Mouse (Mus musculus) CH12.LX (cell line): ENCODE data around the gene Aspn. TPM values are rescaled to one million over a fixed set of nuclear protein-coding genes. Genes with fewer than 3 reads are reported as not detected.

Source experiments
- DNase-seq: peaks from one replicate; pipeline ENCODE4 v3.0.0-alpha.2; 2013; ENCODE audit errors: extremely low read depth
- H3K27ac ChIP-seq: 2 replicates; pipeline ENCODE4 v1.5.1; 2012; ENCODE audit warnings: low read depth, mild to moderate bottlenecking, control low read depth, moderate library complexity; ENCODE audit not compliant: insufficient read depth
- H3K27me3 ChIP-seq: replicated peaks from 2 replicates; pipeline ENCODE3; 2012; ENCODE audit warnings: inconsistent platforms
- H3K36me3 ChIP-seq, 2 experiments: replicated peaks in 1 of 2; 2 replicates each; pipeline versions ENCODE3 to v1.6.1; 2012; ENCODE audit warnings: inconsistent platforms in 1 of 2, low read length in 1 of 2, mild to moderate bottlenecking in 1 of 2, mixed read lengths in 1 of 2, moderate library complexity in 1 of 2; ENCODE audit not compliant: control insufficient read depth in 1 of 2, insufficient read depth in 1 of 2
- H3K4me1 ChIP-seq, 2 experiments: 2 replicates each; pipeline ENCODE4 v1.6.1; 2012; ENCODE audit warnings: inconsistent platforms in 1 of 2, moderate library complexity in 1 of 2; ENCODE audit not compliant: insufficient read depth in 2 of 2, control insufficient read depth in 1 of 2
- H3K4me2 ChIP-seq: 2 replicates; pipeline ENCODE4 v1.6.1; 2012; ENCODE audit warnings: low read depth, mild to moderate bottlenecking, control low read depth; ENCODE audit not compliant: poor library complexity, insufficient read depth, severe bottlenecking
- H3K4me3 ChIP-seq, 3 experiments: fragments of 150-350 bp in 1 of 3; sonication (generic) in 1 of 3; replicated peaks in 1 of 3; 2 replicates each; pipeline versions ENCODE3 to v1.5.1; 2011 to 2012; ENCODE audit warnings: low read depth in 2 of 3, low read length in 2 of 3, mild to moderate bottlenecking in 2 of 3, moderate library complexity in 2 of 3, control low read depth in 1 of 3, improper control_type of control experiment in 1 of 3, inconsistent platforms in 1 of 3, mixed read lengths in 1 of 3; ENCODE audit not compliant: poor library complexity in 1 of 3
- H3K79me2 ChIP-seq: replicated peaks from 2 replicates; pipeline ENCODE4 v1.6.1; 2012; ENCODE audit warnings: mild to moderate bottlenecking, moderate library complexity; ENCODE audit not compliant: control insufficient read depth, poor library complexity, insufficient read depth, severe bottlenecking; ENCODE audit errors: extremely low read depth
- H3K9ac ChIP-seq: 2 replicates; pipeline ENCODE4 v1.6.1; 2012; ENCODE audit warnings: low read depth, mild to moderate bottlenecking, control low read depth, moderate library complexity; ENCODE audit not compliant: insufficient read depth
- H3K9me3 ChIP-seq: replicated peaks from 2 replicates; pipeline ENCODE3; 2012; ENCODE audit warnings: low read length, inconsistent platforms, mixed read lengths
- BHLHE40 ChIP-seq: IDR thresholded peaks from 2 replicates; pipeline ENCODE4 v1.6.1; 2011; ENCODE audit warnings: mild to moderate bottlenecking, low read depth, low read length, improper control_type of control experiment
- CHD1 ChIP-seq: IDR thresholded peaks from 2 replicates; pipeline ENCODE4 v1.6.1; 2012; ENCODE audit warnings: low read depth, low read length, improper control_type of control experiment, inconsistent platforms
- CHD2 ChIP-seq: IDR thresholded peaks from 2 replicates; pipeline ENCODE4 v1.6.1; 2011; ENCODE audit warnings: low read length, improper control_type of control experiment
- CTCF ChIP-seq, 2 experiments: IDR thresholded peaks in 1 of 2; conservative IDR thresholded peaks in 1 of 2; 2 replicates each; pipeline ENCODE4 v1.5.1; 2011 to 2012; ENCODE audit warnings: low read depth in 2 of 2, low read length in 2 of 2, improper control_type of control experiment in 1 of 2, inconsistent platforms in 1 of 2, mild to moderate bottlenecking in 1 of 2, moderate library complexity in 1 of 2
- E2F4 ChIP-seq: IDR thresholded peaks from 2 replicates; pipeline ENCODE4 v1.6.1; 2011; ENCODE audit warnings: low read depth, low read length, improper control_type of control experiment; ENCODE audit not compliant: insufficient replicate concordance
- ELF1 ChIP-seq: IDR thresholded peaks from 2 replicates; pipeline ENCODE4 v1.6.1; 2014; ENCODE audit warnings: low read depth, mild to moderate bottlenecking, inconsistent platforms, low read length, improper control_type of control experiment
- EP300 ChIP-seq: IDR thresholded peaks from 2 replicates; pipeline ENCODE4 v1.6.1; 2011; ENCODE audit warnings: low read length, improper control_type of control experiment
- ETS1 ChIP-seq: conservative IDR thresholded peaks from 2 replicates; pipeline ENCODE4 v1.6.1; 2012; ENCODE audit warnings: low read depth, mild to moderate bottlenecking, inconsistent platforms, low read length, improper control_type of control experiment, moderate library complexity
- GABPA ChIP-seq: IDR thresholded peaks from 2 replicates; pipeline ENCODE4 v1.6.1; 2012; ENCODE audit warnings: low read depth, low read length, improper control_type of control experiment, inconsistent platforms; ENCODE audit not compliant: insufficient replicate concordance
- HCFC1 ChIP-seq: IDR thresholded peaks from 2 replicates; pipeline ENCODE4 v1.6.1; 2012; ENCODE audit warnings: low read depth, mild to moderate bottlenecking, inconsistent platforms, low read length, improper control_type of control experiment
- IRF4 ChIP-seq: IDR thresholded peaks from 2 replicates; pipeline ENCODE4 v1.6.1; 2014; ENCODE audit warnings: low read depth, mild to moderate bottlenecking, inconsistent platforms, low read length, improper control_type of control experiment
- JUN ChIP-seq: IDR thresholded peaks from 2 replicates; pipeline ENCODE4 v1.6.1; 2011; ENCODE audit warnings: low read depth, mild to moderate bottlenecking, low read length, improper control_type of control experiment, moderate library complexity; ENCODE audit not compliant: insufficient read depth
- JUND ChIP-seq: conservative IDR thresholded peaks from 2 replicates; pipeline ENCODE4 v1.6.1; 2011; ENCODE audit warnings: low read depth, low read length, improper control_type of control experiment
- MAFK ChIP-seq: IDR thresholded peaks from 2 replicates; pipeline ENCODE4 v1.6.1; 2011; ENCODE audit warnings: low read length, improper control_type of control experiment; ENCODE audit not compliant: insufficient replicate concordance
- MAX ChIP-seq: IDR thresholded peaks from 2 replicates; pipeline ENCODE4 v1.6.1; 2011; ENCODE audit warnings: low read length, improper control_type of control experiment
- MAZ ChIP-seq: IDR thresholded peaks from 2 replicates; pipeline ENCODE4 v1.6.1; 2012; ENCODE audit warnings: low read depth, mild to moderate bottlenecking, inconsistent platforms, low read length, improper control_type of control experiment, moderate library complexity
- MEF2A ChIP-seq: IDR thresholded peaks from 2 replicates; pipeline ENCODE4 v1.6.1; 2014; ENCODE audit warnings: low read depth, mild to moderate bottlenecking, inconsistent platforms, low read length, improper control_type of control experiment, borderline replicate concordance
- MXI1 ChIP-seq: IDR thresholded peaks from 2 replicates; pipeline ENCODE4 v1.6.1; 2011; ENCODE audit warnings: mild to moderate bottlenecking, low read depth, low read length, improper control_type of control experiment
- MYC ChIP-seq: IDR thresholded peaks from 2 replicates; pipeline ENCODE4 v1.6.1; 2011; ENCODE audit warnings: low read depth, mild to moderate bottlenecking, improper control_type of control experiment, low read length
- NRF1 ChIP-seq: IDR thresholded peaks from 2 replicates; pipeline ENCODE4 v1.6.1; 2014; ENCODE audit warnings: low read depth, mild to moderate bottlenecking, inconsistent platforms, low read length, improper control_type of control experiment, moderate library complexity
- POLR2A ChIP-seq: IDR thresholded peaks from 2 replicates; pipeline ENCODE4 v1.6.1; 2011; ENCODE audit warnings: low read depth, mild to moderate bottlenecking, improper control_type of control experiment, low read length
- RAD21 ChIP-seq: IDR thresholded peaks from 2 replicates; pipeline ENCODE4 v1.6.1; 2011; ENCODE audit warnings: low read depth, mild to moderate bottlenecking, low read length, improper control_type of control experiment, moderate library complexity
- SIN3A ChIP-seq: IDR thresholded peaks from 2 replicates; pipeline ENCODE4 v1.6.1; 2012; ENCODE audit warnings: low read length, improper control_type of control experiment, inconsistent platforms
- SMC3 ChIP-seq: IDR thresholded peaks from 2 replicates; pipeline ENCODE4 v1.6.1; 2011; ENCODE audit warnings: low read depth, low read length, improper control_type of control experiment
- TBP ChIP-seq: conservative IDR thresholded peaks from 2 replicates; pipeline ENCODE4 v1.6.1; 2011; ENCODE audit warnings: low read depth, low read length, improper control_type of control experiment
- TCF12 ChIP-seq: IDR thresholded peaks from 2 replicates; pipeline ENCODE4 v1.6.1; 2014; ENCODE audit warnings: low read depth, mild to moderate bottlenecking, inconsistent platforms, low read length, improper control_type of control experiment
- UBTF ChIP-seq: IDR thresholded peaks from 2 replicates; pipeline ENCODE4 v1.6.1; 2012; ENCODE audit warnings: low read depth, mild to moderate bottlenecking, inconsistent platforms, low read length, improper control_type of control experiment, moderate library complexity
- ZC3H11A ChIP-seq: IDR thresholded peaks from 2 replicates; pipeline ENCODE4 v1.6.1; 2012; ENCODE audit warnings: low read depth, mild to moderate bottlenecking, inconsistent platforms, low read length, improper control_type of control experiment
- ZNF384 ChIP-seq: IDR thresholded peaks from 2 replicates; pipeline ENCODE4 v1.6.1; 2012; ENCODE audit warnings: low read depth, low read length, improper control_type of control experiment, inconsistent platforms
- dilution Hi-C: fragments of 300-500 bp; cut with MboI; formaldehyde crosslinking; loops from 2 replicates; pipeline ENCODE4 v1.14.3; 2020; ENCODE audit warnings: low sequenced_read_pairs; ENCODE audit not compliant: extremely low pct_unique_long_range_greater_than_20kb, extremely low pct_ligation_motif_present
- in situ Hi-C: fragments of 300-500 bp; cut with MboI; formaldehyde crosslinking; loops from 3 replicates; pipeline ENCODE4 v1.14.3; 2019; ENCODE audit warnings: low sequenced_read_pairs, low pct_ligation_motif_present, low pct_unique_long_range_greater_than_20kb, mixed read lengths
- polyA plus RNA-seq: library from polyadenylated mRNA; unstranded; fragments of >175 nt; gene quantifications from 2 replicates; pipeline ENCODE4 v1.2.1, GENCODE M21; 2012; ENCODE audit warnings: low read depth; ENCODE audit not compliant: insufficient read length
- total RNA-seq, 2 experiments: library from RNA; depleted of rRNA; stranded (reverse); fragments of 300-350 nt in 1 of 2; fragments of >200 nt in 1 of 2; gene quantifications; 2 replicates each; pipeline ENCODE4 v1.2.3; 2012 to 2014

Gene Aspn
- total and polyA plus RNA-seq, 3 experiments: 0.23 TPM; not detected in 2

DNA sequence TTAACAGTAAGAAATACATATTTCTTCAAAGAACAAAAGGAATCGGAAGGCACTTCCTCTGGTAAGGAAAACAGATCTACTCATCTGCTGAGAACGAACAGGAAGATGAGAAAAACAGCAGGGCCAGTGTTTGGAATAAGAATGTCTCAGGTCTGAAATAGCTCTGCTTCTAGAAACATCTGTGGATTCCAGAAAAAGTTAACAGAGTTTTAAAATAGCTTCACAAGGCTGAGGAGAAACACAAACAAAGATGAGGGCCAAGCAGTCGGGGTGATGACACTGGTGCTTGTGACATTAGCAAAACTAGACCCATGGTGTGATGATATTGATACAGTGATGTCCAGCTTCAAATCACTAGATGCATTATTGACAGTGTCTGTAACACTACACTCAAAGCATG lies 37.1 kb upstream of the Aspn start:
- H3K36me3 ChIP-seq: no peaks in the 10 kb centered on the region
- no peak overlapping the region for H3K9ac ChIP-seq
- no peak for TF ChIP-seq IRF4
- no peak for TF ChIP-seq MAFK
- TF ChIP-seq ZNF384: no peak
- no peak for TF ChIP-seq EP300
- no peak for TF ChIP-seq TBP
- TF ChIP-seq BHLHE40: no peak
- TF ChIP-seq MAX: no peak
- no peak for TF ChIP-seq MYC
- TF ChIP-seq ELF1: no peak
- TF ChIP-seq HCFC1: no peak
- TF ChIP-seq CHD1: no peak
- TF ChIP-seq MAZ: no peak
- TF ChIP-seq NRF1: no peak
- no peak for TF ChIP-seq CHD2
- no peak for TF ChIP-seq RAD21
- no peak for TF ChIP-seq MEF2A
- TF ChIP-seq TCF12: no peak
- TF ChIP-seq GABPA: no peak
- TF ChIP-seq ZC3H11A: no peak
- no peaks in the 10 kb centered on the region for H3K27me3 ChIP-seq
- no peak overlapping the region for H3K4me2 ChIP-seq
- H3K79me2 ChIP-seq: no peaks in the 10 kb centered on the region
- in situ Hi-C loops (no loop called here), dilution Hi-C loops (no loop called here)
- no peaks in the 10 kb centered on the region for H3K4me1 ChIP-seq
- H3K4me3 ChIP-seq: no peak overlapping the region
- no peak overlapping the region for H3K27ac ChIP-seq
- no peaks in the 10 kb centered on the region for H3K9me3 ChIP-seq
- no peak for DNase-seq

GRCm38 (mm10) chr13:49518761-49519160 lies 25.5 kb upstream of the Aspn start:
- Histone ChIP-seq H3K9ac (no peak overlapping the region), H3K36me3 (no peaks in the 10 kb centered on the region), H3K79me2 (no peaks in the 10 kb centered on the region), H3K4me3 (no peak overlapping the region), H3K4me1 (no peaks in the 10 kb centered on the region), H3K4me2 (no peak overlapping the region), H3K9me3 (no peaks in the 10 kb centered on the region), H3K27ac (no peak overlapping the region), H3K27me3 (no peaks in the 10 kb centered on the region)
- no peak for DNase-seq
- dilution Hi-C loops (no loop called here), in situ Hi-C loops (no loop called here)
- TF ChIP-seq CHD1 (no peak), JUN (no peak), HCFC1 (no peak), JUND (no peak), UBTF (no peak), MAFK (no peak), ZC3H11A (no peak), ELF1 (no peak), SIN3A (no peak), MEF2A (no peak), ZNF384 (no peak), MXI1 (no peak), POLR2A (no peak), ETS1 (no peak), CTCF (conservative IDR thresholded peaks at IDR 0.05 in 1 of 2, IDR thresholded peaks at IDR 0.05 in 1 of 2; ENCODE audit: low read depth in 2 of 2, low read length in 2 of 2) (no peak), E2F4 (no peak), BHLHE40 (no peak), SMC3 (no peak), MAX (no peak)
